Mouse (Mus musculus) MEL (cell line): ENCODE measurements around the gene Btbd6. TPM values are rescaled to one million over a fixed set of nuclear protein-coding genes. Genes with fewer than 3 reads are reported as not detected.

ENCODE experiments used
- DNase-seq: peaks from one replicate; pipeline ENCODE4 v3.0.0; 2011; ENCODE audit warnings: low read depth, low spot score
- H3K27ac ChIP-seq: 2 replicates; pipeline ENCODE4 v1.5.1; 2012; ENCODE audit warnings: low read depth, mild to moderate bottlenecking, control low read depth, low read length, moderate library complexity; ENCODE audit not compliant: control insufficient read depth
- H3K27me3 ChIP-seq, 2 experiments: fragments of 150-350 bp in 1 of 2; sonication (generic) in 1 of 2; 2 replicates each; pipeline ENCODE4 v1.6.1; 2012; ENCODE audit warnings: low read length in 2 of 2, mild to moderate bottlenecking in 2 of 2, improper control_type of control experiment in 1 of 2, moderate library complexity in 1 of 2; ENCODE audit not compliant: insufficient read depth in 2 of 2, control insufficient read depth in 1 of 2
- H3K36me3 ChIP-seq, 2 experiments: 2 replicates each; pipeline ENCODE4 v1.6.1; 2012 to 2014; ENCODE audit warnings: low read length in 2 of 2, improper control_type of control experiment in 1 of 2, inconsistent platforms in 1 of 2, mild to moderate bottlenecking in 1 of 2; ENCODE audit not compliant: insufficient read depth in 2 of 2, control insufficient read depth in 1 of 2
- H3K4me1 ChIP-seq, 2 experiments: fragments of 150-350 bp in 1 of 2; sonication (generic) in 1 of 2; 2 replicates each; pipeline ENCODE4 v1.6.1; 2012; ENCODE audit warnings: low read length in 2 of 2, improper control_type of control experiment in 1 of 2, mild to moderate bottlenecking in 1 of 2; ENCODE audit not compliant: insufficient read depth in 2 of 2, control insufficient read depth in 1 of 2
- H3K4me3 ChIP-seq, 2 experiments: fragments of 150-350 bp in 1 of 2; sonication (generic) in 1 of 2; 2 replicates each; pipeline ENCODE4 v1.5.1; 2012; ENCODE audit warnings: low read depth in 2 of 2, low read length in 2 of 2, mild to moderate bottlenecking in 2 of 2, moderate library complexity in 2 of 2, control low read depth in 1 of 2, improper control_type of control experiment in 1 of 2; ENCODE audit not compliant: control insufficient read depth in 1 of 2, insufficient read depth in 1 of 2
- H3K79me2 ChIP-seq: 2 replicates; pipeline ENCODE4 v1.6.1; 2012; ENCODE audit warnings: mild to moderate bottlenecking, low read length, moderate library complexity; ENCODE audit not compliant: control insufficient read depth, poor library complexity, insufficient read depth
- H3K9ac ChIP-seq: 2 replicates; pipeline ENCODE4 v1.6.1; 2012; ENCODE audit warnings: low read depth, mild to moderate bottlenecking, control low read depth, low read length, moderate library complexity; ENCODE audit not compliant: control insufficient read depth, poor library complexity, severe bottlenecking
- H3K9me3 ChIP-seq: fragments of 150-350 bp; sonication (generic); replicated peaks from 2 replicates; pipeline ENCODE4 v1.6.1; 2012; ENCODE audit warnings: mild to moderate bottlenecking, low read length, improper control_type of control experiment, moderate library complexity; ENCODE audit not compliant: insufficient read depth
- BHLHE40 ChIP-seq: IDR thresholded peaks from 2 replicates; pipeline ENCODE4 v1.6.1; 2012; ENCODE audit warnings: low read depth, mild to moderate bottlenecking, inconsistent platforms, low read length, improper control_type of control experiment, borderline replicate concordance
- CHD1 ChIP-seq: IDR thresholded peaks from 2 replicates; pipeline ENCODE4 v1.6.1; 2012; ENCODE audit warnings: low read depth, mild to moderate bottlenecking, inconsistent platforms, low read length, improper control_type of control experiment
- ELF1 ChIP-seq: IDR thresholded peaks from 2 replicates; pipeline ENCODE4 v1.6.1; 2014; ENCODE audit warnings: low read depth, mild to moderate bottlenecking, inconsistent platforms, low read length, improper control_type of control experiment, moderate library complexity
- EP300 ChIP-seq, 2 experiments: IDR thresholded peaks; 2 replicates each; pipeline ENCODE4 v1.6.1; 2011; ENCODE audit warnings: improper control_type of control experiment in 2 of 2, low read length in 2 of 2, low read depth in 1 of 2, mild to moderate bottlenecking in 1 of 2
- GABPA ChIP-seq: IDR thresholded peaks from 2 replicates; pipeline ENCODE4 v1.6.1; 2012; ENCODE audit warnings: low read depth, mild to moderate bottlenecking, inconsistent platforms, low read length, improper control_type of control experiment, moderate library complexity
- HCFC1 ChIP-seq: IDR thresholded peaks from 2 replicates; pipeline ENCODE4 v1.6.1; 2012; ENCODE audit warnings: low read depth, mild to moderate bottlenecking, inconsistent platforms, low read length, improper control_type of control experiment, moderate library complexity
- MEF2A ChIP-seq: IDR thresholded peaks from 2 replicates; pipeline ENCODE4 v1.6.1; 2014; ENCODE audit warnings: low read depth, mild to moderate bottlenecking, inconsistent platforms, low read length, improper control_type of control experiment; ENCODE audit not compliant: poor library complexity, insufficient replicate concordance, severe bottlenecking; ENCODE audit errors: extremely low read depth
- MXI1 ChIP-seq: IDR thresholded peaks from 2 replicates; pipeline ENCODE4 v1.6.1; 2011; ENCODE audit warnings: mild to moderate bottlenecking, low read depth, low read length, improper control_type of control experiment
- NELFE ChIP-seq: IDR thresholded peaks from 2 replicates; pipeline ENCODE4 v1.6.1; 2011; ENCODE audit warnings: low read depth, low read length, improper control_type of control experiment
- NRF1 ChIP-seq: IDR thresholded peaks from 2 replicates; pipeline ENCODE4 v1.6.1; 2014; ENCODE audit warnings: low read depth, mild to moderate bottlenecking, inconsistent platforms, low read length, improper control_type of control experiment, moderate library complexity; ENCODE audit not compliant: poor library complexity, insufficient read depth, severe bottlenecking
- POLR2A ChIP-seq, 2 experiments: IDR thresholded peaks; 2 replicates each; pipeline ENCODE4 v1.6.1; 2011 to 2012; ENCODE audit warnings: low read length in 2 of 2, mild to moderate bottlenecking in 2 of 2, control low read depth in 1 of 2, improper control_type of control experiment in 1 of 2, low read depth in 1 of 2, moderate library complexity in 1 of 2; ENCODE audit not compliant: control insufficient read depth in 1 of 2, insufficient read depth in 1 of 2, poor library complexity in 1 of 2
- POLR2AphosphoS2 ChIP-seq: IDR thresholded peaks from 2 replicates; pipeline ENCODE4 v1.6.1; 2011; ENCODE audit warnings: low read length, improper control_type of control experiment
- SIN3A ChIP-seq: IDR thresholded peaks from 2 replicates; pipeline ENCODE4 v1.6.1; 2012; ENCODE audit warnings: low read length, improper control_type of control experiment, inconsistent platforms
- TAL1 ChIP-seq: IDR thresholded peaks from 2 replicates; pipeline ENCODE4 v1.6.1; 2012; ENCODE audit warnings: mild to moderate bottlenecking, inconsistent platforms, low read length, moderate library complexity, mixed read lengths
- USF1 ChIP-seq: IDR thresholded peaks from 2 replicates; pipeline ENCODE4 v1.6.1; 2014; ENCODE audit warnings: low read depth, mild to moderate bottlenecking, inconsistent platforms, low read length, improper control_type of control experiment, moderate library complexity
- ZMIZ1 ChIP-seq: IDR thresholded peaks from 2 replicates; pipeline ENCODE4 v1.6.1; 2012; ENCODE audit warnings: low read depth, mild to moderate bottlenecking, inconsistent platforms, low read length, improper control_type of control experiment, moderate library complexity
- polyA plus RNA-seq, 2 experiments: library from polyadenylated mRNA; stranded (reverse) in 1 of 2; unstranded in 1 of 2; fragments of >175 nt in 1 of 2; fragments of >200 nt in 1 of 2; gene quantifications; 2 replicates each; pipeline versions ENCODE4 v1.2.1 to v1.2.4; 2012; ENCODE audit warnings: low replicate concordance in 2 of 2, low read depth in 1 of 2; ENCODE audit not compliant: insufficient read length in 2 of 2, insufficient read depth in 1 of 2, missing spikeins in 1 of 2
- total RNA-seq: library from RNA; depleted of rRNA; stranded (reverse); fragments of 300-350 nt; gene quantifications from 2 replicates; pipeline ENCODE4 v1.2.3, GENCODE M21; 2012

The Btbd6 gene
- total and polyA plus RNA-seq, 3 experiments = 1.8 to 3.0 TPM; not detected in 1

- H3K36me3 ChIP-seq = peaks cover 0 to 25% of the 10 kb centered on the region in 2 experiments; a peak in 2 of 4 replicates
- TF ChIP-seq POLR2AphosphoS2 (no peak), MEF2A (no peak), USF1 (no peak), NRF1 (no peak), ELF1 (no peak), NELFE (no peak), ZMIZ1 (no peak), HCFC1 (no peak), SIN3A (no peak), BHLHE40 (no peak)
- no peak for DNase-seq
- no peaks in the 10 kb centered on the region for H3K27me3 ChIP-seq
- H3K9me3 ChIP-seq = no peaks in the 10 kb centered on the region
- no peak overlapping the region for H3K9ac ChIP-seq
- H3K27ac ChIP-seq = no peak overlapping the region
- no peaks in the 10 kb centered on the region for H3K4me1 ChIP-seq
- no peak overlapping the region for H3K4me3 ChIP-seq
- no peaks in the 10 kb centered on the region for H3K79me2 ChIP-seq
Measured at GRCm38 (mm10) chr12:112959421-112959820, 16.9 kb upstream of the Btbd6 start.

GRCm38 (mm10) chr12:112961428-112961827, 14.9 kb upstream of the Btbd6 start:
- TF ChIP-seq MXI1 (no peak), GABPA (no peak), NRF1 (no peak), EP300 (IDR thresholded peaks at IDR 0.05; ENCODE audit: low read depth in 1 of 2, low read length in 2 of 2) (no peak), POLR2A (IDR thresholded peaks at IDR 0.05; ENCODE audit: control insufficient read depth in 1 of 2, insufficient read depth in 1 of 2, low read depth in 1 of 2, low read length in 2 of 2, poor library complexity in 1 of 2) (peak in 1 of 2 experiments; percentile 30; a peak in 1 of 4 replicates), TAL1 (no peak)
- H3K27ac ChIP-seq = no peak overlapping the region
- H3K4me3 ChIP-seq = no peak overlapping the region
- H3K4me1 ChIP-seq = no peaks in the 10 kb centered on the region
- peaks cover 0 to 36% of the 10 kb centered on the region in 2 experiments; a peak in 2 of 4 replicates for H3K36me3 ChIP-seq
- H3K79me2 ChIP-seq = no peaks in the 10 kb centered on the region
- H3K9me3 ChIP-seq = no peaks in the 10 kb centered on the region
- no peak overlapping the region for H3K9ac ChIP-seq
- DNase-seq = no peak
- no peaks in the 10 kb centered on the region for H3K27me3 ChIP-seq

GRCm38 (mm10) chr12:112961872-112962271, 14.4 kb upstream of the Btbd6 start:
- H3K9me3 ChIP-seq = no peaks in the 10 kb centered on the region
- H3K27ac ChIP-seq = no peak overlapping the region
- peaks cover 0 to 41% of the 10 kb centered on the region in 2 experiments; a peak in 2 of 4 replicates for H3K36me3 ChIP-seq
- no peak overlapping the region for H3K9ac ChIP-seq
- no peak for TF ChIP-seq CHD1
- no peaks in the 10 kb centered on the region for H3K4me1 ChIP-seq
- no peak overlapping the region for H3K4me3 ChIP-seq
- no peaks in the 10 kb centered on the region for H3K79me2 ChIP-seq
- no peaks in the 10 kb centered on the region for H3K27me3 ChIP-seq
- DNase-seq = no peak
